Mouse (Mus musculus) testis, adult 2 months (tissue): ENCODE data around the gene Pogz.

Source experiments
- CTCF ChIP-seq: fragments of 200-500 bp; IDR thresholded peaks from 2 replicates; pipeline ENCODE4 v1.5.1; 2012; ENCODE audit warnings: low read depth, mild to moderate bottlenecking, inconsistent platforms, low read length, moderate library complexity; ENCODE audit not compliant: control insufficient read depth, insufficient read depth, insufficient replicate concordance
- POLR2A ChIP-seq: fragments of 200-500 bp; IDR thresholded peaks from 2 replicates; pipeline ENCODE4 v1.6.1; 2012; ENCODE audit warnings: low read depth, mild to moderate bottlenecking, inconsistent platforms, low read length, moderate library complexity; ENCODE audit not compliant: control insufficient read depth

GRCm38 (mm10) chr3:94878618-94879017, 41.3 kb downstream of the Pogz start:
- no peak for TF ChIP-seq CTCF
- no peak for TF ChIP-seq POLR2A
